Mouse (Mus musculus) megakaryocyte-erythroid progenitor cell, adult 5-6 weeks (primary cell): ENCODE measurements around the gene F12. TPM values are rescaled to one million over a fixed set of nuclear protein-coding genes. Genes with fewer than 3 reads are reported as not detected.

ENCODE experiments used
- ATAC-seq: replicated peaks from 2 replicates; pipeline ENCODE4 v1.8.0; 2016; ENCODE audit warnings: mild to moderate bottlenecking, inconsistent platforms; ENCODE audit not compliant: severe bottlenecking, poor library complexity, low FRiP score, low TSS enrichment
- total RNA-seq, 2 experiments: library from RNA; stranded (forward) in 1 of 2; stranded (reverse) in 1 of 2; fragments of 200-1000, 215-1000 nt in 1 of 2; fragments of >200 nt in 1 of 2; fragmentation: Nextera tagmentation in 1 of 2; gene quantifications; 2 replicates each; pipeline ENCODE4 v1.2.3; 2014 to 2017

The F12 gene
- total RNA-seq (2014; fragmentation: Nextera tagmentation) (not detected in 2 replicates), total RNA-seq (2017) (not detected in 2 replicates)

DNA sequence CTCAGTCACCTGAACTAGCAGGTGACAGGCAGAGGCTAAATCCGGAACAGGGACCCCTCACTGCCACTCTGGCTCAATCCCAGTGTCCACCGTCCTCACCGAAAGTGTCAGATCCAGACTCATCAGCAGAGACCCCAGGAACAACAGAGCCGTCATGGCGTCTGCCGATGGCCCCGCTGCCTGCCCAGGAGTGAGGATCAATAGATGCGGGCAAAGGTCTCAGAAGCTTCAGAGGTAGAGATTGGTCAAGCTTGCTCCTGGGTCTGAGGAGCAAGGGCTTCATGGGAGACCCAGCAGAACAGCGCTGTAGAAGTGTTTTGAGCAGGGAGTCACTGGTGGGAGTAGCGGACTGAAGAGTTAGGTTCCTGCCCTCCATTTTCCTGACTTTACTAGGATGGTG lies at the start of gene F12:
Gene F12, minus strand, starts transcription at position 181 of the 400 bp plus-strand sequence.
- no peak for ATAC-seq

DNA sequence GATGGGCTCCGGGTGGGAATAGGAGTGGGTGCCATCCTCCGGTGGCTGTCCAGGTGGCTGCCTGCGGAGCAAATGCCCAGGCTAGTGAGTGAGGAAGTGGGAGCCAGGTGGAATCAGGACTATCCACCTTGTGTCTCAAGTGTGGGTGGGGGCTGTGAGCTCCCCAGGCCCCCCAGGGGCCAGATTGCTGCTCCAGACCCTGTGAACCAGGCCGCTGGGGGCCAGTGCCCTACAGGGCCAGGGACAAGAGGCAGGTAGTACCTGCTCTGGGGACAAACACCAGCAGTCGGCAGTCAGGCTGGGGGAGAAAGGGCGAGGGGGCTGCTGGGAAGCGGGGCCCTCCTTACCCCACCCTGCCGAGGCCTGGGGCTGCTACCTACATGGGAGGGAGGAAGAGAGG lies 49.7 kb upstream of the F12 start:
- no peak for ATAC-seq

GRCm38 (mm10) chr13:55475750-55476149 lies 49.2 kb upstream of the F12 start:
- ATAC-seq: no peak

DNA sequence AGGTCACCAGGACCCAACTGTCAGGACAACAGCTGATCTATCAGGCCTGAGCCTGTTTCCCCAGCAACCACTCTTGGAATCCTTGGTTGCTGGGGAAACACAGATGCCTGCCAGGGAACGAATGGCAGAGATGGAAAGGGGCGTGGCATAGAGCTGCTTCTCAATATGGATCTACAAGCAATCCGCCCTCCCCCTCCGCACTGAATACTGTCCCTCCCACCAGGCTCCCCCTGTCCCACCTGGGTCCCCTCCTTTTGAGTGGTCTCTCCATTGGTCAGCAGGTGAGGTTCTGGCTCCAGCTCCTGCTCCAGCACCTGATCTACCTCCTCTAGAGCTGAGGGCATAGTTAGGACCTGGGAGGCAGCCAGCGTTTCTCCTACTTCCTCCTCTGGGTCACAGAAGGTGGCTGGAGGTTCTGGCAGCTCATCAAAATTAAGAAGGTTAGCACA lies 48.1 kb upstream of the F12 start:
- ATAC-seq: no peak

GRCm38 (mm10) chr13:55473961-55474360 lies 47.4 kb upstream of the F12 start:
- no peak for ATAC-seq

GRCm38 (mm10) chr13:55473076-55473831 lies 46.7 kb upstream of the F12 start:
- no peak for ATAC-seq

DNA sequence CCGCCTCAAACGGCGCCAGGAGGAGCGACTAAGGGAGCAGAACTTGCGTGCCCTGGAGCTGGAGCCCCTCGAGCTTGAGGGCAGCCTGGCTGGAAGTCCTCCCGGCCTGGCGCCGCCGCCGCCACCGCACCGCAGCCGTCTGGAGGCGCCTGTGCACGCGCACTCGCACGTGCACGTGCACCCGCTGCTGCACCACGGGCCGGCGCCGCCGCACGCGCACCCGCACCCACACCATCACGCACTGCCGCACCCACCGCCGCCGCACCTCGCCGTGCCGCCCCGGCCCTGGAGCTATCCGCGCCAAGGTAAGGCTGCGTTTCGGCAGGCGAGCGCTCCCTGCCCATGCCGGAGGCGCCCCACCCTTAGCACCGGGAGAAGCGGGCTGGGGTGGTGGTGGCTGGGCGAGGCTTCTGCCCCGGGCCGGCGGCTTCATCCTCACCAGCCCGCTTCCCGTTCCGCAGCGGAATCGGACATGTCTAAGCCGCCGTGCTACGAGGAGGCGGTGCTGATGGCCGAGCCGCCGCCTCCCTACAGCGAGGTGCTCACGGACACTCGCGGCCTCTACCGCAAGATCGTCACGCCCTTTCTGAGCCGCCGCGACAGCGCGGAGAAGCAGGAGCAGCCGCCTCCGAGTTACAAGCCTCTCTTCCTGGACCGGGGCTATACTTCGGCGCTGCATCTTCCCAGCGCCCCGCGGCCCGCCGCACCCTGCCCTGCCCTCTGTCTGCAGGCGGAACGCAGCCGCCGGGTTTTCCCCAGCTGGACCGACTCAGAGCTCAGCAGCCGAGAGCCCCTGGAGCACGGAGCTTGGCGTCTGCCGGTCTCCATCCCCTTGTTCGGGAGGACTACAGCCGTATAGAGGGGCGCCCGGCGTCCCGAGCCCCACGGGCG lies 45.8 kb upstream of the F12 start:
- peak; percentile 21; the same call in 1 of the 2 replicates for ATAC-seq

GRCm38 (mm10) chr13:55471819-55472131 lies 45.2 kb upstream of the F12 start:
- no peak for ATAC-seq

GRCm38 (mm10) chr13:55471156-55471818 lies 44.7 kb upstream of the F12 start:
- ATAC-seq: peak; percentile 23; the same call in 1 of the 2 replicates

- no peak for ATAC-seq
These were observed 43.8 kb upstream of the F12 start for GRCm38 (mm10) chr13:55470372-55470771.

GRCm38 (mm10) chr13:55468851-55469560 lies 42.4 kb upstream of the F12 start:
- ATAC-seq: no peak

GRCm38 (mm10) chr13:55465830-55466440 lies 39.3 kb upstream of the F12 start:
- no peak for ATAC-seq

GRCm38 (mm10) chr13:55465184-55465583 lies 38.6 kb upstream of the F12 start:
- ATAC-seq: no peak

DNA sequence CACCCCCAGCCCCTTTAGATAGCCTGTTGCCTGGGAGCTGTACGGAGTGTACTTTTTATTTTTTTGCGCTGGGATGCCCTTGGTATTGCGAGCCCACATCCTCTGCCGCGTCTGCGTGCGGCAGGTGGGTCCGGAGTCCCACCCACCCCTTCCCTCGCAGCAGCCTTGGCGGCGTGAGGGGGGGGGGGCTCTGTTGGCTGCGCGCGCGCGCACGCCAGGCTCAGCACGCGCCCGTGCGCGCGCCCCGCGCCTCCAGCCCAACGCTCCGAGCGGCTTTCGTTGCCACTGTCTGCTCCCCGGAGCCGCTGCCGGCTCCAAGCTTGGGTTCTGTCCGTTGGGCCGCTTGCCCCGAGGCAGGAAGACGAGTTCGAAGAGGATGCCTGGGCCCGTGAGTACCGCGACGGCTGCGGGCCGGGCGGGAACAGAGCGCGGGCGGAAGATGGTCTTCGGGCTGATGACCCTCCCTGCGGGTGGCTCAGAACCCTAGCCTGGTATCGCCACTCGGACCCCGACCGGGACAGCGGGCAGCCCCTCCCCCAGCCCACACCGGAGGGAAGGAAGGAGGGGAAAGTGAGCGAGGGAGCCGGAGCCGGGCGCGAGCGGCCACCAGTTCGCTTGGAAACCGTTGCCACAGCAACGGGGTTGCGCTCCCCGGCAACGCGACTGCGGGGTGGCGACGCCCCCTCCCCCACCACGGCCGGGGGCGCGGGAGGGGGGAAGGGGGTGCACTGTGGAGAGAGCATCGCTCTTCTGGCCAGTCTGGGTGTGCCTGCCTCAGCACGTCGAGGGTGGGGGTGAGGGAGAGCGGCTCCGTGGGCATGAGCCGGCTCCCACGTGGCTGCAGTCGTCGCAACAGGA lies 37.7 kb upstream of the F12 start, which contains the start of gene Prr7:
Gene Prr7, plus strand, starts transcription at position 241 of the 858 bp plus-strand sequence.
- ATAC-seq: no peak

DNA sequence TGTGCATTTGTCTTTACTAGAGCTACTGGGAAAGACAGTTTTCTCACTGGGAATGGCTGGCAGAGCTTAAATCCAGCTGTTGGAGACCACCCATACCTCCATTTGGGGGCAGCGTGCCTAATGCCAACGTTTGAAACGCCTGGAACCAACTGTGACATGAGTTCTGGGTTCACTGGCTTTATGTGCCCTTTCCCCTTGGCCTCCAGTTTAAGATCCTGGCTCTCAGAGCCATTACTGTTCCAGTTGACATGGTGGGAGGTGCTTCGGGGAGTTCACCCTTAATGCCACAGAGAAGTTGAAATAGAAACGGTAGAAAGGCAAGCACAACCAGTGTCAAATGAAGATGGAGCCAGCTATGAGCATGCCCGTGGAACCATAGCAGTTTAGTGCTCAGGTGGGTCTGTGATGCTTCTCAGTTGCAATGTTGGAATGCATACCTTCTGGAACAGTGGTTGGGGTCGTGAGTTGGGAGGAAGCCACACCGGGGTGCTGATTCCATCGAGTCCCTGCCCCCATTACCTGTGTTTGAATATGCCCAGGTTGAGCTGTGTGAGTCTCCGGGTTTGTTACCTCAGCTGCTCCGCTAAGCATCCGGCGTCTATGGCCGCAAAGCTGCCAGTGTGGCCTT lies 36.9 kb upstream of the F12 start:
- no peak for ATAC-seq

DNA sequence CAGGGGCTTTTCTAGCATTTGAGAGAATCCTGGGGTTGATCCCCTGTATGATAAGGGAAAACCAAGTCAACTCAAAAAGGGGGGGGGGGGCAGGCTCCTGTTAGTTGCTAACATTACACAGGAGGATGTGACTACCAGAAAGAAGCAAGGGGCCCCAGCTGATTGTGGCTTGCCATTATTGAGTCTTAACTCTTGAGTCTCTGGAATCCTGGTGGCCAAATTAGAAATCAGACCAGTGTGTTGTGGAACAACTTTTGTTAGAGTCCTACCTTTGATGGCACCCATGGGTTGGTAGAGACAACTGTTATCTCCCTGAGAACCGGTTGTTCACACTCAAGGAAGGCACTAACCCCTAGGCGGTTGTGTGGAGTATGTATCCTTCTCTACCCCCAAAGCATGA lies 36.4 kb upstream of the F12 start:
- no peak for ATAC-seq

DNA sequence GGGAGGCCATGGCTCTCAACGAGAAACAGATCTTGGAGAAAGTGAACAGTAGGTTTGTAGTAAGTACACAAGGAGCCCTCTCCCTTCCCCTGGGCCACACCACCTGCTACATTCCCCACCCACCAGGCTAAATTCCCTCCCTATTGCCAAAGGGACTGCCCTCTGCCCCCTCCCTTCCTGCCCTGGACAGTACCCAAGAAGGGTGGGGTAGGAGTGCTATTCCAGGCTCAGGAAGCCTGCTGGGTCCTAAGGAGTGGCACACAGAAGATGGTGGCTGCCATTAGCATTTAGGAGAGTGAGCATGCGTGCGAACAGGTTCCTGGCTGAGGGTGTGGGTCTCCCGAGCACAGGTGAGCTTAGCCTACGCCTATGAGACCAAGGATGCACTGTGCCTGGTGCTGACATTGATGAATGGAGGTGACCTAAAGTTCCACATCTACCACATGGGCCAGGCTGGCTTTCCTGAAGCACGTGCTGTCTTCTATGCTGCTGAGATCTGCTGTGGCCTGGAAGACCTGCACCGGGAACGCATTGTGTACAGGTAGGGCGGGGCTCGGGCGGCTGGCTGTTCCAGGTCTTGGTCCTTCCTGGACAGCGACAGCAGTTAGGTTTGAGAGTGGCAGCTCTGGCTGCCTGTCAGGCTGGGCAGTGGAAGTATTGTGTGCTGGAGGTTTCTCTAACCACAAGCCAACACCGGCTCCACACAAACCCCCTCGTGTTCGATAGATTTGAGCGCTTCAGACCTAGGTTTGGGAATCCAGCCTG lies 25.4 kb upstream of the F12 start:
- no peak for ATAC-seq
